Mouse (Mus musculus) heart, adult 2 months (tissue): ENCODE measurements at regions not wholly inside any gene's neighbourhood (a gene's known extent, or its start where the extent isn't known, plus 50 kb on each side); places are given as distances from the start of the nearest gene placed in this dataset.

ENCODE experiments used
- CTCF ChIP-seq: fragments of 200-600 bp; IDR thresholded peaks from 2 replicates; pipeline ENCODE4 v1.8.1; 2022; ENCODE audit warnings: antibody characterized with exemption, mild to moderate bottlenecking, moderate library complexity
- POLR2A ChIP-seq: fragments of 200-500 bp; IDR thresholded peaks from 2 replicates; pipeline ENCODE4 v1.6.1; 2011; ENCODE audit warnings: mild to moderate bottlenecking, low read depth, low read length, control low read depth; ENCODE audit not compliant: insufficient read depth

- TF ChIP-seq POLR2A (no peak), CTCF (no peak)
These were observed 123.2 kb upstream of the Nhs start for GRCm38 (mm10) chrX:162282690-162283089.
